Mouse (Mus musculus): ENCODE measurements around the gene Rgs5.

Rgs5 gene

DNA sequence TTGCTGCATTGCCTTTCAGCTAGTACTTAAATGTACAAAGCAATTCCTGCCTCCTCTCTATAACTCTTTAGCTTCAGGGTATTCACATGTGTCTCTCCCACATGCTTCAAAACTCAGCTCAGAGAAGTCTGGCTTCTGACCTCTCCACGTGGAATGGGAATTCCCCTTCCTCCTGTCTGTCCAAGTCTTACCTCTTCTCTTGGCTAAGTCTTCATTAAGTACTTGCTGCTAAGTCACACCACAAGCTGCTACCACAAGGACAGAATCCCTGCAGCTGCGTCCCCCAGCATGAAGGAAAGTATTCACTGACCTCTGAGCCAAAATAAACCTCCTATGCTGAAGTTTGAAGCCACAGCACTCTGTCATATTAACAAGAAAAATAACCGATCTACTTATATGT is 71.0 kb downstream of the Rgs5 start:
- no peak for DNase-seq (ENCODE audit: low read depth, low spot score)

DNA sequence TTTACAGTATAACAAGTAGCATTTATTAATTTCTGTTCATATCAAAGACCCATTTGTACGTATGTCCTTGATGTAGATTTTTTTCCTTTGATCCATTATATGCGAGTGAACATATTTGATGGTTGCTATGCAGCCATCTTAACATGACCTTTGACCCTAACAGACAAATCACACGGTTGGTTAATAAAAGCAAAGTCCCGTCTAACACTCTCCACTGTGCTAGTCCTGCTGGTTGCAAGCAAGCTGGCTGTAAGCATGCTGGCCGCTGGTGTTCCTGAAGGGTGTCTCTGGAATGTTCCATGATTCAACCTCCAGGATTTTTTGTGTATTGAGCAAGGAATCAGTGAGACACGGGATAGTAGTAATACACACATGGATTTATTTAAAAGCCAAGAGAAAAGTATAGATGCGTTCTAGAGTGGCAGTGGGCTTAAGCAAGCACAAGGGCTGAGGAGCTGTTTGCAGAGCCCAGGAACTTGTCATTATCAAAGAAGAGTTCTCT is 75.3 kb downstream of the Rgs5 start:
- DNase-seq (ENCODE audit: low read depth, low spot score) = no peak

DNA sequence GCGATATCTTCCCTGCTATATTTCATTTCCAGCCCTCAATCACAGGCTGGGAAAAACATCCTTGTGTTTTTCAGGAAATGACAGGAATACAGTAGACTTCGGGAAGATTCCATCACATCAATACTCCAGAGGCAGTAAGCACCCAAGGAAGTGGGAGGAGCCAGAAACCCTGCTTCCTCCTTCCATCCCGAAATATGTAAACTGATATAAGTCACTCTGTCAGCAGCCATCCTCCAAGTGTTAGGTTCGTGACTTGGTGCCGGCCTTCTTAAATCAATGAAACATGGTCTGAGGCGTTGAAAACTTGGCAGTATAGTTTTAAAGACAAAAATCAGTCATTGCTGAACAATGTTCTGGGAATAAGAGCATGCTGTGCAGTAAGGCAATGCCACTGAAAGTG is 80.8 kb downstream of the Rgs5 start:
- no peak for DNase-seq (ENCODE audit: low read depth, low spot score)

DNA sequence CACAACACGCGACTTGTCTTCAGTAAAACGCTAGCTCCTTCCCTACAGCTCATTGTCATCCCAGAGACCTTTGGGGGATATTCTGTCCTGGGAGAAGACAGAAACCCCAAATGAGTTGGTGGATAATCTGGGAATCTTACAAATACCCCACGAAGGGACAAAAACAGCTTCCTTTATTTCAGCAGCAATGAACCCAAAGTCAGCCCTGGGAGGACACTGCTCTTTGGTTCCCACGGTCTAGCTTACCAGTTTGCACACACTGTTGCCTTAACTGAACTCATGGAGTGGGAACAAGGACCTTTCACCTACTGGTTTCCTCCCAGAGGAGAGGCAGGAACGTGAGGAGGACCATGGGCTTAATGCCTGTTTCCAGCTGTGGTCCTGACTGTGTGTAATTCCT is 81.9 kb downstream of the Rgs5 start:
- DNase-seq (ENCODE audit: low read depth, low spot score) = no peak

DNA sequence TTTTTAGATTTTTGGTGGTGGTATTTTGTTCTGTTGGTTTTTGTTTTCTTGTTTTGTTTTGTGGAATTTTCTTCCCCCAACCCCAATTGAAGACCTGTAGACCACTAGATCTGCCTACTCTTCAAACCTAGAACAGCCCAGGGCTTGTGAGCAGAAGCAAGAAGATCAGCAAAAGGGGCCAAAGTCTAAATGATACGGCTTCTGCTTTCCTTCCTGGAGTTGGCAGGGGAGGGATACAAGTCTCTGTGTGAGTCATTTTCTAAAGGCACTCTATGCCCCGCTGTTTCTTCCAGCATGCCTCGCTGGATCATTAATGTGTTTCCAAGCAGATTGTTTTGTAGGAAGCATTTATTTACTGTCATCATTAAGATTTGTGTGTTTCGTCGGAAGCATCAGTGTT is 85.8 kb downstream of the Rgs5 start:
- DNase-seq (ENCODE audit: low read depth, low spot score) = no peak
